Mouse (Mus musculus): ENCODE results near the gene Cln6. TPM values are rescaled to one million over a fixed set of nuclear protein-coding genes. Genes with fewer than 3 reads are reported as not detected.
A peak's percentile ranks its signal among the peaks of the same experiment; 100 is the strongest.
"Not testable (repeated sequence)": the region's sequence is repeated elsewhere in the genome, so short reads cannot be mapped to it uniquely, and the experiment has no call there.

The Cln6 gene
- polyA plus RNA-seq, 1 experiment: 25.9 TPM

- no peaks in the 10 kb centered on the region for H3K36me3 ChIP-seq (ENCODE audit: control insufficient read depth, insufficient read depth)
- H3K27me3 ChIP-seq (ENCODE audit: control insufficient read depth, insufficient read depth, insufficient read length): no peaks in the 10 kb centered on the region
- no peak overlapping the region for H3K4me2 ChIP-seq (ENCODE audit: low read depth)
- no peak overlapping the region for H3ac ChIP-seq (ENCODE audit: control insufficient read depth, insufficient read length)
- TF ChIP-seq USF1 (IDR thresholded peaks at IDR 0.05; ENCODE audit: low read depth): no peak
- TF ChIP-seq MYOG (IDR thresholded peaks at IDR 0.05; ENCODE audit: control insufficient read depth in 1 of 3, insufficient read depth in 1 of 3, insufficient read length in 2 of 3, low read depth in 2 of 3): no peak
- no peak for TF ChIP-seq E2F4 (IDR thresholded peaks at IDR 0.05; ENCODE audit: insufficient read depth)
- H3K79me2 ChIP-seq (ENCODE audit: control insufficient read depth, insufficient read depth): no peaks in the 10 kb centered on the region
- no peak overlapping the region for H3K4me3 ChIP-seq
These were observed 15.9 kb downstream of the Cln6 start for GRCm38 (mm10) chr9:62854483-62854882.

- Histone ChIP-seq H3ac (ENCODE audit: control insufficient read depth, insufficient read length) (no peak overlapping the region), H3K27me3 (ENCODE audit: control insufficient read depth, insufficient read depth, insufficient read length) (no peaks in the 10 kb centered on the region), H3K79me2 (ENCODE audit: control insufficient read depth, insufficient read depth) (no peaks in the 10 kb centered on the region), H3K4me3 (no peak overlapping the region), H3K36me3 (ENCODE audit: control insufficient read depth, insufficient read depth) (no peaks in the 10 kb centered on the region), H3K4me2 (ENCODE audit: low read depth) (peak overlapping the region; percentile 91)
- no peak for TF ChIP-seq SRF (IDR thresholded peaks at IDR 0.05; ENCODE audit: control insufficient read depth, insufficient read length, low read depth)
These were observed 18.6 kb downstream of the Cln6 start for GRCm38 (mm10) chr9:62857216-62857615.

GRCm38 (mm10) chr9:62857719-62858261, 19.2 kb downstream of the Cln6 start, which contains the start of gene Calml4:
TSS of gene Calml4 (plus strand) at chr9:62858080.
- Histone ChIP-seq H3ac (ENCODE audit: control insufficient read depth, insufficient read length) (no peak within 1 kb of the TSS), H3K79me2 (ENCODE audit: control insufficient read depth, insufficient read depth) (no peaks in the 10 kb centered on the region), H3K27me3 (ENCODE audit: control insufficient read depth, insufficient read depth, insufficient read length) (no peaks in the 10 kb centered on the region), H3K4me3 (no peak within 1 kb of the TSS), H3K36me3 (ENCODE audit: control insufficient read depth, insufficient read depth) (no peaks in the 10 kb centered on the region), H3K4me2 (ENCODE audit: low read depth) (peak within 1 kb of the TSS; percentile 91)
- no peak for TF ChIP-seq REST (IDR thresholded peaks at IDR 0.05; ENCODE audit: insufficient read depth, insufficient read length)
- TF ChIP-seq USF1 (IDR thresholded peaks at IDR 0.05; ENCODE audit: low read depth): no peak
- no peak for TF ChIP-seq SRF (IDR thresholded peaks at IDR 0.05; ENCODE audit: control insufficient read depth, insufficient read length, low read depth)
- TF ChIP-seq POLR2A (IDR thresholded peaks at IDR 0.05; ENCODE audit: insufficient read length, low read depth): no peak
- no peak for TF ChIP-seq TCF12 (IDR thresholded peaks at IDR 0.05; ENCODE audit: insufficient read depth, poor library complexity, severe bottlenecking)
- no peak for TF ChIP-seq MYOD1 (IDR thresholded peaks at IDR 0.05; ENCODE audit: control insufficient read depth in 1 of 3, insufficient read length in 2 of 3, low read depth in 2 of 3)
- no peak for TF ChIP-seq POLR2AphosphoS2 (IDR thresholded peaks at IDR 0.05; ENCODE audit: insufficient read length, low read depth)
- no peak for TF ChIP-seq TCF3 (IDR thresholded peaks at IDR 0.05; ENCODE audit: insufficient read length, low read depth)
- TF ChIP-seq MAX (IDR thresholded peaks at IDR 0.05; ENCODE audit: low read depth): no peak
- no peak for TF ChIP-seq CEBPB (IDR thresholded peaks at IDR 0.05; ENCODE audit: insufficient read depth, poor library complexity, severe bottlenecking)
- TF ChIP-seq E2F4 (IDR thresholded peaks at IDR 0.05; ENCODE audit: insufficient read depth): no peak
- no peak for TF ChIP-seq MYOG (IDR thresholded peaks at IDR 0.05; ENCODE audit: control insufficient read depth in 1 of 3, insufficient read depth in 1 of 3, insufficient read length in 2 of 3, low read depth in 2 of 3)

DNA sequence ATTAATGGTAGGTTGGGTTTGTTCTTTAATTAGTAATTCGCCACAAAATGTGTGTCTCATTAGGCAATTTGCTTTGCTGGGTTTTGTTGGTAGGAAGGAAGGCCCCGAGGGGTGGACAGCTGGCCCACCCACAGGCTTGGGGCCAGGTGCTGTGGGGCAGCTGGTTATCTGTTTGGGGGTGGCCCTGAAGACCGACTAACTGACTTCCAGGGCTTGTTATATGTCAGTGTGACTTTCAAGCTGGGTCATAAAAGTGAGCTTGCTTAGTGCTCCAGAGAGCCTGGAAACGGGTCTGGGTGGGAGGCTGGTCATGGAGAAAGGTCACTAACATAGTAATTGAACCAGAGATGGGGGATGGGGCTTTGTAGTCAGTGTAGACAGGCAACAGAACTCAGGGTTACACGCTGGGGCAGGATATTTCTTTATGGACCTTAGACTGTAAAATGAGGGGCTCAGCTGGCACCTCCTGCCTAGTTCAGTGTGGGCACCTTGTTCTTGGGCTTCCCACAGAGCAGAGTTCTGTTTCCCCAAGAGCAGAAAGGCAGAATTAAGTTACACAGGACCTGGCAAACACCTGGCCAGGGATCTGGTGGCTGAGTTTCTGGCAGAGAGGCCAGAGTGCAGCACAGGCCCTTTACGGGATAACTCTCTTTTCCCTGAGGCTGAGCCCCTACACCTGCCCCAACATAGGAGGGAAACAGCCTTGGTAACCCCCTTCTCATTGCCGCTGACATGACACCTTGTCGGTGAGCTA, 19.9 kb downstream of the Cln6 start:
- no peak for TF ChIP-seq MAX (IDR thresholded peaks at IDR 0.05; ENCODE audit: low read depth)
- TF ChIP-seq USF1 (IDR thresholded peaks at IDR 0.05; ENCODE audit: low read depth): no peak
- peak; percentile 68 for TF ChIP-seq TCF3 (IDR thresholded peaks at IDR 0.05; ENCODE audit: insufficient read length, low read depth)
- peak; percentile 80 for TF ChIP-seq TCF12 (IDR thresholded peaks at IDR 0.05; ENCODE audit: insufficient read depth, poor library complexity, severe bottlenecking)
- no peak for TF ChIP-seq REST (IDR thresholded peaks at IDR 0.05; ENCODE audit: insufficient read depth, insufficient read length)
- TF ChIP-seq E2F4 (IDR thresholded peaks at IDR 0.05; ENCODE audit: insufficient read depth): no peak
- TF ChIP-seq SRF (IDR thresholded peaks at IDR 0.05; ENCODE audit: control insufficient read depth, insufficient read length, low read depth): no peak
- TF ChIP-seq MYOG (IDR thresholded peaks at IDR 0.05; ENCODE audit: control insufficient read depth in 1 of 3, insufficient read depth in 1 of 3, insufficient read length in 2 of 3, low read depth in 2 of 3): peak; percentile 57 to 94 (median 91)
- TF ChIP-seq MYOD1 (IDR thresholded peaks at IDR 0.05; ENCODE audit: control insufficient read depth in 1 of 3, insufficient read length in 2 of 3, low read depth in 2 of 3): peak in 2 of 3 experiments; percentile 91 to 96
- no peak for TF ChIP-seq CEBPB (IDR thresholded peaks at IDR 0.05; ENCODE audit: insufficient read depth, poor library complexity, severe bottlenecking)
- TF ChIP-seq POLR2AphosphoS2 (IDR thresholded peaks at IDR 0.05; ENCODE audit: insufficient read length, low read depth): no peak
- Histone ChIP-seq H3K4me3 (no peak overlapping the region), H3K4me2 (ENCODE audit: low read depth) (peak overlapping the region; percentile 91)

GRCm38 (mm10) chr9:62860102-62860501, 21.5 kb downstream of the Cln6 start:
- H3K4me2 ChIP-seq (ENCODE audit: low read depth); H3K36me3 ChIP-seq (ENCODE audit: control insufficient read depth, insufficient read depth); H3K79me2 ChIP-seq (ENCODE audit: control insufficient read depth, insufficient read depth); H3K4me3 ChIP-seq; H3ac ChIP-seq (ENCODE audit: control insufficient read depth, insufficient read length); H3K27me3 ChIP-seq (ENCODE audit: control insufficient read depth, insufficient read depth, insufficient read length): not testable (repeated sequence)

More for the DNA sequence above, 19.9 kb downstream of the Cln6 start:
- no peak overlapping the region for H3ac ChIP-seq (ENCODE audit: control insufficient read depth, insufficient read length)
- H3K27me3 ChIP-seq (ENCODE audit: control insufficient read depth, insufficient read depth, insufficient read length): no peaks in the 10 kb centered on the region
- no peaks in the 10 kb centered on the region for H3K36me3 ChIP-seq (ENCODE audit: control insufficient read depth, insufficient read depth)
- H3K79me2 ChIP-seq (ENCODE audit: control insufficient read depth, insufficient read depth): no peaks in the 10 kb centered on the region

Data from myocyte (in vitro differentiated cells).